ENCODE assay signal across 10 mouse cellular contexts in the genomic region with DNA sequence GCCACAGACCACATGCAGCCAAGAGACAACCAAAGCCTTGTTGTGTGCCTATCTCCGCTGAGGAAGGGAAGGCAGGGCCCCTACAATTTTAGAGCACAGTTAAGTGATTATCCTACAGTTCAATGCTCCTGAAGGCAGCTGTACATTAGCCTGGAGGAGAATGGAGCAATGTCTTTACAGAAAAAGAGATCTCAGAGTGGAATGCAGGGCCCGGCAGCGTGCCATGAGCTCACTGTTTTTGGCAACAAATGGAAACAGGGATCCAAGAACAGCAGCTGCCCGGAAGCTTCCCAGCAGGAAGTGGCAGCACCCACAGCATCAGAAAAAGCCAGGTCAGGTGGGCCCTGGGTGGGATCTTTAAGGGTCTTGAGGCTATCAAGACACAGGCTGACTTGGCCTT. TPM values are rescaled to one million over a fixed set of nuclear protein-coding genes. Genes with fewer than 3 reads are reported as not detected.
DNase-seq lines count a peak whose midpoint lies in the region; ATAC-seq and TF ChIP-seq lines count a peak whose summit lies in the region.
"Had no signal": no experiment of that assay in that cellular context is flagged by ENCODE, and none has a peak within 500 bp of the region (broad histone marks: within the 10 kb centered on the region; RNA-seq: fewer than 3 reads in every experiment).

No protein-coding gene starts in this region.

- H3K27ac ChIP-seq in heart, embryonic 11.5 days (ENCODE audit: low read depth, low read length), result no peak overlapping the region; the same call in 1 of the 2 replicates
- peak overlapping the region; percentile 34; the same call in 1 of the 2 replicates for H3K27ac ChIP-seq in neural tube, embryonic 14.5 days (ENCODE audit: low read depth, low read length)
- H3K27ac ChIP-seq in intestine, postnatal 0 days (ENCODE audit: low read depth, low read length), result no peak overlapping the region
- H3K27ac ChIP-seq: macrophage had no signal

- no peak overlapping the region for H3K9ac ChIP-seq in heart, embryonic 11.5 days (ENCODE audit: low read depth, low read length)
- no peak overlapping the region for H3K9ac ChIP-seq in neural tube, embryonic 14.5 days (replicated peaks; ENCODE audit: low read depth, low read length)
- no peak overlapping the region for H3K9ac ChIP-seq in intestine, postnatal 0 days (ENCODE audit: low read depth, low read length)

- H3K4me2 ChIP-seq in heart, embryonic 11.5 days, result no peak overlapping the region
- H3K4me2 ChIP-seq in neural tube, embryonic 14.5 days (ENCODE audit: low read depth, low read length), result no peak overlapping the region
- H3K4me2 ChIP-seq in intestine, postnatal 0 days (replicated peaks; ENCODE audit: low read depth), result no peak overlapping the region

- H3K9me3 ChIP-seq in heart, embryonic 11.5 days (replicated peaks; ENCODE audit: control insufficient read depth, low read length), result no peaks in the 10 kb centered on the region
- H3K9me3 ChIP-seq in neural tube, embryonic 14.5 days (ENCODE audit: control insufficient read depth, low read length), result no peaks in the 10 kb centered on the region
- H3K9me3 ChIP-seq in intestine, postnatal 0 days (ENCODE audit: control insufficient read depth), result no peaks in the 10 kb centered on the region

- no peak overlapping the region for H3K4me3 ChIP-seq in heart, embryonic 11.5 days (ENCODE audit: low read depth, low read length)
- no peak overlapping the region for H3K4me3 ChIP-seq in neural tube, embryonic 14.5 days (ENCODE audit: low read depth, low read length)
- no peak overlapping the region for H3K4me3 ChIP-seq in intestine, postnatal 0 days (ENCODE audit: low read depth, low read length)

- intact Hi-C loops in heart, postnatal 36 days (cut with DNase I), result loop anchor here (5.0 to 10.0 kb wide), 2 partner anchors 180 to 522 kb away; no protein-coding TSS in a partner anchor

- 69% methylated on average over 4 of the region's 4 CpGs for WGBS in heart, embryonic 11.5 days (ENCODE audit: insufficient replicate concordance)
- 39% methylated on average over 4 of the region's 4 CpGs for WGBS in neural tube, embryonic 14.5 days
- WGBS in intestine, postnatal 0 days, result 54% methylated on average over 4 of the region's 4 CpGs

- peak; percentile 90 for DNase-seq in heart, adult 11 months
- DNase-seq in ovary, postnatal 14 days (ENCODE audit: low spot score), result peak; percentile 24
- no peak for DNase-seq in ovary, postnatal 36 days (ENCODE audit: low spot score)
- DNase-seq in heart, postnatal 36 days, result peak; percentile 30 to 43
- DNase-seq in urinary bladder, postnatal 10 days (ENCODE audit: low spot score), result no peak

- TF ChIP-seq CTCF in intestine, postnatal 0 days (IDR thresholded peaks at IDR 0.05; ENCODE audit: low read depth), result no peak

- no peak for ATAC-seq in heart, embryonic 11.5 days (replicated peaks; ENCODE audit: insufficient number of reproducible peaks, low FRiP score, low TSS enrichment)
- ATAC-seq in neural tube, embryonic 14.5 days (ENCODE audit: low read depth), result peak; percentile 69
- no peak for ATAC-seq in intestine, postnatal 0 days

- H3K4me1 ChIP-seq in heart, embryonic 11.5 days (ENCODE audit: control insufficient read depth, insufficient read depth, low read length), result peaks cover 2% of the 10 kb centered on the region; the same call in 1 of the 2 replicates
- H3K4me1 ChIP-seq in neural tube, embryonic 14.5 days (ENCODE audit: control insufficient read depth, insufficient read depth, low read length), result 0 out of 2 replicates have a peak, but pooled peaks cover 4% of the 10 kb centered on the region
- H3K4me1 ChIP-seq in intestine, postnatal 0 days (replicated peaks; ENCODE audit: control insufficient read depth, insufficient read depth, low read length), result no peaks in the 10 kb centered on the region

- H3K27me3 ChIP-seq in heart, embryonic 11.5 days (ENCODE audit: control insufficient read depth, insufficient read depth, low read length), result no peaks in the 10 kb centered on the region
- H3K27me3 ChIP-seq in neural tube, embryonic 14.5 days (ENCODE audit: control insufficient read depth, insufficient read depth, low read length), result no peaks in the 10 kb centered on the region
- no peaks in the 10 kb centered on the region for H3K27me3 ChIP-seq in intestine, postnatal 0 days (replicated peaks; ENCODE audit: control insufficient read depth, insufficient read depth, low read length)
- H3K27me3 ChIP-seq: CH12.LX had no signal

- H3K36me3 ChIP-seq in heart, embryonic 11.5 days (ENCODE audit: control insufficient read depth, insufficient read depth, low read length), result no peaks in the 10 kb centered on the region
- H3K36me3 ChIP-seq in neural tube, embryonic 14.5 days (ENCODE audit: control insufficient read depth, insufficient read depth, low read length), result no peaks in the 10 kb centered on the region
- no peaks in the 10 kb centered on the region for H3K36me3 ChIP-seq in intestine, postnatal 0 days (ENCODE audit: control insufficient read depth, insufficient read depth)

RNA-seq across cellular contexts. Expression of gene Gm10260, which starts 3.4 kb away (rescaled TPM):
- 1.9 and 3.1 TPM in 2 replicates for polyA plus RNA-seq in heart, embryonic 11.5 days (2014; fragmentation: Nextera tagmentation; extraction: Ambion mirVana)
- total RNA-seq in heart, postnatal 36 days (2021), result 100 to 1,000 TPM; 106 to 108 TPM
- polyA plus RNA-seq in neural tube, embryonic 14.5 days (2014; fragmentation: Nextera tagmentation; extraction: Ambion mirVana), result 1.7 and 1.9 TPM in 2 replicates
- polyA plus RNA-seq in intestine, postnatal 0 days (2015; fragmentation: Nextera tagmentation; extraction: Ambion mirVana), result 2.3 and 4.3 TPM in 2 replicates

Comparison
In these comparisons a context has a peak if more than half of its experiments do, and no peak if none do; other contexts are left out.
1. DNase-seq: peak in heart, adult 11 months (single experiment), ovary, postnatal 14 days (single experiment) and heart, postnatal 36 days (2 of 2); none in ovary, postnatal 36 days (single experiment) and urinary bladder, postnatal 10 days (single experiment).